Mouse (Mus musculus) neural tube, embryonic 15.5 days (tissue): ENCODE measurements around the gene Ndufs1. TPM values are rescaled to one million over a fixed set of nuclear protein-coding genes. Genes with fewer than 3 reads are reported as not detected.
A peak's percentile ranks its signal among the peaks of the same experiment; 100 is the strongest.
"Not testable (repeated sequence)": the region's sequence is repeated elsewhere in the genome, so short reads cannot be mapped to it uniquely, and the experiment has no call there.

Source experiments
- ATAC-seq: fragments of 200-750 bp; cut with Nextera tagmentation; 2 replicates; pipeline ENCODE4 v1.8.0; 2017; ENCODE audit warnings: mild to moderate bottlenecking, moderate TSS enrichment, moderate library complexity; ENCODE audit not compliant: low FRiP score
- H3K27ac ChIP-seq: fragments of 300-500 bp; sonication (generic); replicated peaks from 2 replicates; pipeline ENCODE4 v1.5.1; 2015; ENCODE audit warnings: mild to moderate bottlenecking, inconsistent platforms
- H3K27me3 ChIP-seq: fragments of 300-500 bp; sonication (generic); replicated peaks from 2 replicates; pipeline ENCODE4 v1.6.1; 2015; ENCODE audit warnings: inconsistent platforms
- H3K36me3 ChIP-seq: fragments of 300-500 bp; sonication (generic); 2 replicates; pipeline ENCODE4 v1.6.1; 2015; ENCODE audit warnings: inconsistent platforms
- H3K4me1 ChIP-seq: fragments of 300-500 bp; sonication (generic); 2 replicates; pipeline ENCODE4 v1.6.1; 2015; ENCODE audit warnings: inconsistent platforms
- H3K4me2 ChIP-seq: fragments of 300-500 bp; sonication (generic); 2 replicates; pipeline ENCODE4 v1.6.1; 2015; ENCODE audit warnings: inconsistent platforms, mild to moderate bottlenecking, moderate library complexity
- H3K4me3 ChIP-seq: fragments of 300-500 bp; sonication (generic); replicated peaks from 2 replicates; pipeline ENCODE4 v1.5.1; 2015; ENCODE audit warnings: mild to moderate bottlenecking, inconsistent platforms
- H3K9ac ChIP-seq: fragments of 300-500 bp; sonication (generic); replicated peaks from 2 replicates; pipeline ENCODE4 v1.6.1; 2015; ENCODE audit warnings: mild to moderate bottlenecking, inconsistent platforms
- H3K9me3 ChIP-seq: fragments of 300-500 bp; sonication (generic); replicated peaks from 2 replicates; pipeline ENCODE4 v1.6.1; 2016; ENCODE audit warnings: inconsistent platforms
- WGBS: fragments of 180-500 bp; shearing (Covaris S2); methylation state at CpG from one replicate; pipeline ENCODE4 v1.1.7; 2015; ENCODE audit warnings: mixed read lengths; 5-methylcytosine and 5-hydroxymethylcytosine counted together
- polyA plus RNA-seq: library from polyadenylated mRNA; unstranded; fragments of >200 nt; fragmentation: Nextera tagmentation; extraction: Ambion mirVana; gene quantifications from 2 replicates; pipeline ENCODE4 v1.2.1, GENCODE M21; 2015

Ndufs1 gene
- polyA plus RNA-seq, 1 experiment from 2014 or later, result 161 TPM

DNA sequence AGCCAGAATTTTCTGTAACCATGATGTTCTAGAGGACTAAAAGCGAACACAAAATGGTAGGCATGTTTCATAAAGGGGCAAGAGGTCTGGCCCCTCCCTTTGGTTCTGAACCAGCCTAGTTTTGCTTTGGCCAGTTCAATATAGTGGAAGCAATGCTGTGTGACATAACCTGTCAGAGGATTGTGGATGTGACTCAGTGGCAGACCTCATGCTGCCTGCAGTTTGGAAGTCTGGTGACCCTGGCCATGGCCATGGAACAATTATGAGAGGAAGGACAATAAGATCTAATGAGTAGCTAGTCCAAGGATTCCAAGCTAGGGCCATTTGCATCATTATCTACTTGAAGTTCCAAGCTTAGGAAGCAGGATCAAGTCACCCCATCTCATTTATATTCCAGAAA is 4.8 kb upstream of the Ndufs1 start:
- Histone ChIP-seq H3K4me2 (no peak overlapping the region), H3K9ac (no peak overlapping the region), H3K27ac (no peak overlapping the region), H3K27me3 (no peaks in the 10 kb centered on the region), H3K36me3 (peaks cover 20% of the 10 kb centered on the region), H3K9me3 (no peaks in the 10 kb centered on the region), H3K4me1 (peaks cover 16% of the 10 kb centered on the region), H3K4me3 (no peak overlapping the region)
- no peak for ATAC-seq
- WGBS, result 96% methylated on average over 1 of the region's 1 CpGs

DNA sequence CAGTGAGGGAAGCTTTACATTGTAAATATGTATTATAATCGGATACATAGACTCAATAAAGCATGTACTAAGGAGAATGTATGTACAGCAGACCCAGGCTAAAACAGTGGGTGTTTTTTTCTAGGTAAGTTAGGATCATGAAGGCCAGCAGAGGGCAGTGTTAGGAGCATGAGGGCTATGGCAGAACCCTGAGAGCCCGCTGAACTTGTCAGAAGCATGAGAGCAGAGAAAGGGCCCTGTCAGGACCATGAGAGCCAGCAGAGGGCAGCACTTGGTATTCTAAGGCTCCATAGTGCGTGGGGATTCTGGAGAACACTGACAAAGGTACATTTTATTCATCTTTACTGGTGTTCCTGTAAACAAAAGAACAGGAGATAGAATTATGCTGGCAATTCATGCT is 4.4 kb upstream of the Ndufs1 start:
- Histone ChIP-seq H3K27me3 (no peaks in the 10 kb centered on the region), H3K36me3 (peaks cover 20% of the 10 kb centered on the region), H3K4me1 (peaks cover 16% of the 10 kb centered on the region), H3K9me3 (no peaks in the 10 kb centered on the region), H3K4me2 (no peak overlapping the region), H3K9ac (no peak overlapping the region), H3K4me3 (no peak overlapping the region), H3K27ac (no peak overlapping the region)
- peak; percentile 78 for ATAC-seq
- WGBS, result 3% methylated on average over 3 of the region's 3 CpGs

DNA sequence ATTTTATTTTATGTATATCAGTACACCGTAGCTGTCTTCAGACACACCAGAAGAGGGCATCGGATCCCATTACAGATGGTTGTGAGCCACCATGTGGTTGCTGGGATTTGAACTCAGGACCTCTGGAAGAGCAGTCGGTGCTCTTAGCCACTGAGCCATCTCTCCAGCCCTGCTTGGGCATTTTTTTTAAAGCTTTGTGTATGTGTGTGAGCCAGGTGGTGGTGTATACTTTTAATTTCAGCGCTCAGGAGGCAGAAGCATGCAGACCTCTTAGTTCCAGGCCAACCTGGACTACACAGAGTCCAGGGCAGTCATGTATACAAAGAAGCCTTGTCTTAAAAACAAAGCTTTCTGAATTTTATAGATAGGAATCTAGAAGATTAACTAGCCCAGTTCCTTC is 3.9 kb upstream of the Ndufs1 start:
- H3K9me3 ChIP-seq, H3K4me3 ChIP-seq, H3K27me3 ChIP-seq, ATAC-seq, H3K9ac ChIP-seq, H3K27ac ChIP-seq, H3K4me2 ChIP-seq: not testable (repeated sequence)
- H3K36me3 ChIP-seq, result peaks cover 20% of the 10 kb centered on the region
- 65% methylated on average over 4 of the region's 4 CpGs for WGBS
- peaks cover 19% of the 10 kb centered on the region for H3K4me1 ChIP-seq

DNA sequence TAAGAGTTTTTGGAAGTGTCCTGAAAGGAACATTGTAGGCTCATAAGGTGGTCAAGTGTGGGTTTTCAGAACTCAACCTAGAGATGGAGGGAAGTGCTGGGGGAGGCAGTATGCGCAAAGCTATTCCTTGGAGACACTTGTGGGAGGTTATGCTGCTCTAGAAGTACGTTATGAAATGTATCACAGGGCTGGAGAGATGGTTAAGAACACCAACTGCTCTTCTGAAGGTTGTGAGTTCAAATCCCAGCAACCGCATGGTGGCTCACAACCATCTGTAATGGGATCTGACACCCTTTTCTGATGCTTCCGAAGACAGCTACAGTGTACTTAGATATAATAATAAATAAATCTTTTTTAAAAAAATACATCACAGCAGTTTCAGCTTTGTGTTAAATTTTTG is 3.5 kb upstream of the Ndufs1 start:
- ATAC-seq, result no peak
- no peaks in the 10 kb centered on the region for H3K27me3 ChIP-seq
- no peak overlapping the region for H3K9ac ChIP-seq
- no peak overlapping the region for H3K4me2 ChIP-seq
- H3K27ac ChIP-seq, result no peak overlapping the region
- H3K9me3 ChIP-seq, result no peaks in the 10 kb centered on the region
- 95% methylated on average over 4 of the region's 4 CpGs for WGBS
- H3K4me3 ChIP-seq, result no peak overlapping the region
- H3K4me1 ChIP-seq, result peaks cover 24% of the 10 kb centered on the region
- peaks cover 20% of the 10 kb centered on the region for H3K36me3 ChIP-seq

DNA sequence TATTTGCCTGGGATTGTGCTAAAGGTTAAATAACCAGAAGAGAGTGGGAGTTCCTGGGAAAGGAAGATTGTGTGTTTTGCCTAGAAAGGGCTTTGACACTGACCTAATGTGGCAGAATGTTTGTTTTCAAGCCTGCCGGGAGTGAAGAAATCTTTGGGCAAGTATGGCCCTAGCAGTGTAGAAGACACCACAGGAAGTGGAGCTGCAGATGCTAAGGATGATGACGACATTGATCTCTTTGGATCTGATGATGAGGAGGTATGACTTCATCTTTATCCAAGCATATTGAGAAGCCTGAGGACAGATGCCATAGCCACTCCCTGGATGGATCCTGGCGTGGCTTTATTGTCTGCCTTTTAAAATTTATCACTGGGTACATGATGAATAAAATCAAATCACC is 1.7 kb upstream of the Ndufs1 start:
- Histone ChIP-seq H3K9me3 (no peaks in the 10 kb centered on the region), H3K9ac (peak overlapping the region; percentile 97; the same call in 1 of the 2 replicates), H3K4me2 (peak overlapping the region; percentile 76), H3K27ac (no peak overlapping the region), H3K27me3 (no peaks in the 10 kb centered on the region), H3K36me3 (peaks cover 17% of the 10 kb centered on the region), H3K4me1 (peaks cover 30% of the 10 kb centered on the region), H3K4me3 (peak overlapping the region; percentile 97)
- ATAC-seq, result no peak
- WGBS, result 86% methylated on average over 3 of the region's 3 CpGs

DNA sequence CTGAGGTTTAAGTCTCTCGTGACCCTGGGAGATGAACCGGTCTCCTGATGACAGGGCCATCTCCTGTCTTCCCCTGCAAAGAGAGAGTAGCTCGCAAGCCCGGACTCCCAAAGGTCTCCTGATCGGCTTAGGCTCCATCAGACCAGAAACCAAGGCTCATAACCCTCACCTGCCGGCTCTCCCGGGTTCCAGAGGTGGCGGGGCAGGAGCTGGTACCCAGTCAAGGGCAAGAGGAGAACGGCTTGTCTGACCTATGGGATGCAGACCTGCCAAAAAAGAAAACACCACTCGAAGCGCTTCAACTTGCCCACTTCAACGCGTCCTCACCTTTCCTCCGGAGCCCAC is 402 bp downstream of the Ndufs1 start:
- Histone ChIP-seq H3K9me3 (no peaks in the 10 kb centered on the region), H3K4me1 (peaks cover 30% of the 10 kb centered on the region), H3K9ac (peak overlapping the region; percentile 97), H3K27me3 (no peaks in the 10 kb centered on the region), H3K4me3 (peak overlapping the region; percentile 97), H3K27ac (peak overlapping the region; percentile 92), H3K36me3 (peaks cover 25% of the 10 kb centered on the region), H3K4me2 (peak overlapping the region; percentile 76)
- peak; percentile 45 for ATAC-seq
- 0% methylated on average over 14 of the region's 14 CpGs for WGBS

DNA sequence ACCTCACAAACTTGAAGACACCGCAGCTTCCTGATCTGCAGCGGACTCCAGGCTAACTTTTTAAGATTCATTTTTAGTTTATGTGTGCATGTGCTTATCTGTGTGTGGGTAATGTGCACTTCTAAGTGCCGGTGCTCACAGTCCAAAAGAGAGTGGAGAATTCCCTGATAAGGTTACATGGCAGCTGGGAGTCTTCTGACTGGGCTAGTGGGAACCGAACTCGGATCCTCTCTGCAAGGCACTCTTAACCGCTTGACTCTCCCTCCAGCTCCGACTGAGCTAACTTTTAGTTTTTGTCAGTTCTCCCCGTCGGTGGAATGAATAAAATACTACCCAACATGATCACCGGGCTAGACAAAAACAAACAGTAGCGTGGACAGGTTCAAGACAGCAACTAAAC is 780 bp downstream of the Ndufs1 start:
- Histone ChIP-seq H3K4me3 (peak overlapping the region; percentile 97), H3K9me3 (no peaks in the 10 kb centered on the region), H3K4me1 (peaks cover 30% of the 10 kb centered on the region), H3K9ac (peak overlapping the region; percentile 97), H3K36me3 (peaks cover 28% of the 10 kb centered on the region), H3K27ac (peak overlapping the region; percentile 92), H3K27me3 (no peaks in the 10 kb centered on the region), H3K4me2 (peak overlapping the region; percentile 76)
- 10% methylated on average over 11 of the region's 11 CpGs for WGBS
- no peak for ATAC-seq

DNA sequence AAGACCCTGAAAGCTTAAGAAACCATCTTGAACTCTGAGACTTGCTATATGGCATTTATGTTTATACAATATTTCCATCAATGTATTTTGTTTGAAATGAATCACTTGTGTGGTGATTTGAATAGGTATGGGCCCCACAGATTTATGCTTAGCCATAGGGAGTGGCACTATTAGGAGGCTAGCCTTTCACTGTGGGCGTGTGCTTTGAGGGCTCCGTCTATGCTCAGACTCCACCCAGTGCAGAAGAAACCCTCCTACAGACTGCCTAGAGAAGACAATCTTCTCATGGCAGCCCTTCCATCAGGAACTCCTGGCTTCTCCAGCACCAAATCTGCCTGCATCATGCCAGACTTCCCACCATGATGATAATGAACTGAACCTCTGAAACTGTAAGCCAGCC is 8.0 kb downstream of the Ndufs1 start:
- no peaks in the 10 kb centered on the region for H3K4me1 ChIP-seq
- no peak overlapping the region for H3K4me2 ChIP-seq
- no peak overlapping the region for H3K4me3 ChIP-seq
- H3K27me3 ChIP-seq, result no peaks in the 10 kb centered on the region
- WGBS, result 90% methylated on average over 2 of the region's 2 CpGs
- no peak for ATAC-seq
- no peak overlapping the region for H3K27ac ChIP-seq
- H3K36me3 ChIP-seq, result peaks cover 61% of the 10 kb centered on the region
- H3K9ac ChIP-seq, result no peak overlapping the region
- H3K9me3 ChIP-seq, result no peaks in the 10 kb centered on the region

DNA sequence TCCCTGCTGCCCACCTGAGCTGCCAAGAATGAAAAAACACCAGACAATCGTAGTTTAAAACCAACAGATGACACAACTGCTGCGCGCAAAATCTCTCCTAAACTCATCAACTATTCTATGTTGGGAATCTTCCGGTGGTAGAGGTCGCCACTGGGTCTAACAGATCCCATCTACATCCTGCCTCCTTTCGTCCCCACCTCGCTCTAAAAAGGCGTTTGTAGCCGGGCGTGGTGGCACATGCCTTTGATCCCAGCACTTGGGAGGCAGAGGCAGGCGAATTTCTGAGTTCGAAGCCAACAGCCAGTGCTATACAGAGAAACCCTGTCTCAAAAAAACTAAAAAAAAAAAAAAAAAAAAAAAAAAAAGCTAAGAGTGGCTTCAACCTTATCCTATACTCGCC is 36.4 kb downstream of the Ndufs1 start:
- Histone ChIP-seq H3K4me3 (no peak overlapping the region), H3K27me3 (no peaks in the 10 kb centered on the region), H3K9ac (no peak overlapping the region), H3K4me1 (no peaks in the 10 kb centered on the region), H3K9me3 (no peaks in the 10 kb centered on the region), H3K27ac (no peak overlapping the region), H3K4me2 (no peak overlapping the region), H3K36me3 (peaks cover 47% of the 10 kb centered on the region)
- WGBS, result 96% methylated on average over 13 of the region's 13 CpGs
- no peak for ATAC-seq

DNA sequence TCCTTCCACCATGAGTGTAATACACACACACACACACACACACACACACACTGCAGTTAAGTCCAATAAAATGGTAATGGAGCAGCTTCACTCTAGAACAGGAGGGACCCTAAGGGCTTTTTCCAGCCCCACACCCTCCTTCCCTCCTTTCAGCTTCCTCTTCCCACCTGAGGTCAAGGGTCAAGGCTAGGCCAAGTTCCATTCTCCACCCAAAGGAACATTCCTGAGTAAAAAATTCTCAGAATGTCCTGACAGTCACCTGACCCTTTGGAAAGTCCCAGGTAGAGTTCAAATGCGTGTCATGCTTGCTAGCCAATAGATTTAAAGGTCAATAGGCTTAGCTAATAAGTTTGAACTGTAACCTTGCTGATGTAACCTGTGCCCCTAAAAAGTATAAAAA is 38.0 kb downstream of the Ndufs1 start:
- WGBS, result 98% methylated on average over 1 of the region's 1 CpGs
- not testable (repeated sequence) for H3K4me1 ChIP-seq, H3K9me3 ChIP-seq, ATAC-seq, H3K27me3 ChIP-seq, H3K9ac ChIP-seq, H3K4me3 ChIP-seq, H3K27ac ChIP-seq, H3K4me2 ChIP-seq
- H3K36me3 ChIP-seq, result peaks cover 35% of the 10 kb centered on the region

DNA sequence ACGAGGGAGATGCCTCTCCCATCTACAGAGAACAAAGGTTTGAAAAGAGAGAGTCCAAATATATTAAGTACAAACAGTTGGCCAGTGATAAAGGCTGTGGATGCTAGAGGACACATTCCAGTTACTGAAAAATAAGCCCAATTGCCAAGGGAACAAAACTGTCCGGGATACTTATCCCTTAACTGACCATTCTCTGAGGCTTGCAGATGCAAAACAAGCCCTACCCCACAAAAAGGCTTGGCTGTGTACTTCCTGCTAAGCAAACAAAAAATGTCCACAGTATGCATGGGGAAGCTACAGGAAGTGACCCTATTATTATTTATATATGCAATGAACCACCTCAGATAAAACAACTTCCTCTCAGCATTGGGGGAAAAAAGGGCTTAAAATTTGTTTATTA is 38.7 kb downstream of the Ndufs1 start:
- Histone ChIP-seq H3K27me3 (no peaks in the 10 kb centered on the region), H3K4me3 (no peak overlapping the region), H3K4me1 (no peaks in the 10 kb centered on the region), H3K27ac (no peak overlapping the region), H3K9me3 (no peaks in the 10 kb centered on the region), H3K9ac (no peak overlapping the region), H3K36me3 (peaks cover 32% of the 10 kb centered on the region), H3K4me2 (no peak overlapping the region)
- 94% methylated on average over 2 of the region's 2 CpGs for WGBS
- no peak for ATAC-seq

DNA sequence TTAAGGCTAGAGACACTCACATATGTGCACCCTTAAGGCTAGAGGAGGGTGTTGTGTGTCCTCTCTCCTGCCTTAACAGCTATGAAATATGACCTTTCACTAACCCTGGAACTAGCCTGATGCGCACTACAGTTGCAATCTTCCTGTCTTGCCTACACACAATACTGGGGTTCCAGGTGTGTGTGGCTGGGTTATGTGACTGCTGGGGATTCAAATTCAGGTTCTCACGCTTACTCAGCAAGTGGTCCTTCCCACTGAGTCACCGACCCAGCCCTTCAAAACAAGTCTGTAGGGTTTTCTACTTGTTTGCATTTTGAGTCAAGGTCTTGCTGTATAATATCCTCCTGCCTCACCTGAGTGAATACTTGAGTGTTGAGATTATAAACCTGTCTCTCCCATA is 42.1 kb downstream of the Ndufs1 start:
- Histone ChIP-seq H3K4me2 (no peak overlapping the region), H3K9ac (no peak overlapping the region), H3K4me1 (no peaks in the 10 kb centered on the region), H3K4me3 (no peak overlapping the region), H3K27me3 (no peaks in the 10 kb centered on the region), H3K27ac (no peak overlapping the region), H3K36me3 (peaks cover 18% of the 10 kb centered on the region), H3K9me3 (no peaks in the 10 kb centered on the region)
- 82% methylated on average over 3 of the region's 3 CpGs for WGBS
- no peak for ATAC-seq

DNA sequence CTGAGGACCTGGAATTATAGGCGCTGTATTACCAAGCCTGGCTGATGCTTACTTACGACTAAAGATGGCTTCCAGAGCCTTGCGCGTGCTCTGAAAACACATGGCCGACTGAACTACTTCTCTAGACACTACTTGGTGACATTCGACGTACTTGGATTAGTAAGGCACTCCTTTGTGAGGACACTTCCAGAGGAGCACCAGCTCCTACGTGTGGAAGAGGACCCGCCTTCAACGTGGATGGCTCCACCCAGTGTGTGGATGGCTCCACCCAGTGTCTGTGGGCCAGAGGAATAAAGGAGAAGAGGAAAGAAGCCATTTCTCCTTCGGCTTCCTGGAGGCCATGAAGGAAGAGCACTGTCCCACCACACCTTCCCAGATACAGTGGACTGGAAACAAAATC is 44.9 kb downstream of the Ndufs1 start:
- Histone ChIP-seq H3K9ac (no peak overlapping the region), H3K4me2 (no peak overlapping the region), H3K27ac (no peak overlapping the region), H3K4me1 (peaks cover 7% of the 10 kb centered on the region), H3K27me3 (no peaks in the 10 kb centered on the region), H3K36me3 (peaks cover 6% of the 10 kb centered on the region; the same call in 1 of the 2 replicates), H3K9me3 (no peaks in the 10 kb centered on the region), H3K4me3 (no peak overlapping the region)
- no peak for ATAC-seq
- 95% methylated on average over 11 of the region's 11 CpGs for whole genome bisulfite sequencing
